Mouse (Mus musculus) splenic B cell, adult 2 months (primary cell): ENCODE measurements around the gene Itpr3.

Experiments
- DNase-seq: peaks from one replicate; pipeline ENCODE4 v3.0.0-alpha.2; 2011; ENCODE audit warnings: low read depth, low spot score
- H3K27me3 ChIP-seq: 2 replicates; pipeline ENCODE4 v1.6.1; 2012; ENCODE audit warnings: mild to moderate bottlenecking, low read length, moderate library complexity, mixed read lengths; ENCODE audit not compliant: control insufficient read depth, poor library complexity, insufficient read depth, severe bottlenecking
- H3K36me3 ChIP-seq: 2 replicates; pipeline ENCODE4 v1.6.1; 2012; ENCODE audit warnings: mild to moderate bottlenecking, low read length, moderate library complexity, mixed read lengths; ENCODE audit not compliant: control insufficient read depth, poor library complexity, insufficient read depth, severe bottlenecking

The Itpr3 gene

DNA sequence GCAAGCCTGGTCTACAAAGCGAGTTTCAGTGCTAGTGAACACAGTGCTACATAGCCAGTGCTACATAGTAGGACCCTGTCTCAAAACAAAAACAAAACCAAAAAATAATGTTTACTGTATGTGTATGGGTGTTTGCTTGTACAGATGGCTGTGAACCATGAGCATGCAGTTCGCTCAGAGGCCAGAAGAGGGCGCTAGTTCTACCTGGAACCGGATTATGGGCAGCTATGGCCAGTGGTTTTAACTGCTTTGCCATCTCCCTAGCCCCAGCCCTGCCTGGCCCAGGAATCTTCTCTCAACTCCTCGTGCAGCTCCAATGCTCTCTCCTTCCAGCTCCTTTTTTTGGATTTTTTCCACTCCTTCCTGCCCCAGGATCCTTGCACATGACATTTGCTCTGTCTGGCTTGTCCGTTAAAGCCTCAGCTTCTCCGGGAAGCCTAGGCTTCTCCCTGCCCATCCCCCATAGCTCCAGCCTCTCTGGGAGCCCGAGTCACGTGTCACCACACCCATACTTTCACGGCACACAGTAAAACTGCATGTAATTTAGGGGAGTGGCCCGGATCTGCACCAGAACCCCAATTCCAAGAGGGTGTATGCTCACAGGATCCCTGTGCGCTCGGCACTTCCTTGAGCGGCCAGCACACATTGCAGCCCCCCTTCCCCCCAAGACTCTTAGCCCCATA, 9.2 kb upstream of the Itpr3 start:
- DNase-seq, result peak; percentile 42
- H3K27me3 ChIP-seq, result no peaks in the 10 kb centered on the region
- no peaks in the 10 kb centered on the region for H3K36me3 ChIP-seq

DNA sequence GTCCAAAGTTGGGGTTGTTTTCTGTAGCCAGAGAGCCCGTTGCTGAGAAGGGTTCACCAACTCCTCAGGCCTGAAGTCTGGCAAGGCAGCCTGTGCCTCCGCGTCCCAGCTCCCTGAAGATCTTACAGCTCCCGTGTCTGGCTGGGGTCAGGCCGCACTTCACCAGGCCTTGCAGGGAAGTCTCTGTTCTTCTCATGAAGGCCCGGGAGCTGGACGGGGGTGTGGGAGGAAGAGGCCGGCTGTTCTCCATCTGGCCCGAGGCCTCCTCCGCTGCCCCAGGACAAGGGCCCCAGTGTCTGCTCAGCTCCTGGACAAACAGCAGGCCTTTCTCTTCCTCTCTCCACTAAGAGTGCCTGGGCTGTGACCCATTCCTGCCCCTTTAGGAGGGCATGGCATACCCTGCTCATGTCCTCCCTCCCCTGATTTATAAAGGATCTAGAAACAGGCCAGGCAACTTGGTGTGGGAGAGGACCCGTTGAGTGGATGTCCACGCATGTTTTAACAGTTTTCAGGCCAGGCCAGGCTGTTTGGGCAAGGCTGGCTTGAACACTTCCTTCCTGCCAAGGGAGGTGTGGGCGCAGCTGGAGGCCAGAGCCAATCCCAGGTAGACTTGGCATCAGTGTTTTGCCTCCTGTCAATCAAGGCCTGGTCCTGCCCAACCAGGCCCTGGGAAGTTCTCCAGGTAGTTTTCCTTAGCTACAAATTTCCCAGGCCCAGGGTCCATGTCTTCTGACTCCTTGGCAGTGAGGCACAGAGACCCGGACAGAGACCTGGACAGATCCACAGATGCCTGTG, 8.5 kb upstream of the Itpr3 start:
- H3K27me3 ChIP-seq, result no peaks in the 10 kb centered on the region
- DNase-seq, result no peak

DNA sequence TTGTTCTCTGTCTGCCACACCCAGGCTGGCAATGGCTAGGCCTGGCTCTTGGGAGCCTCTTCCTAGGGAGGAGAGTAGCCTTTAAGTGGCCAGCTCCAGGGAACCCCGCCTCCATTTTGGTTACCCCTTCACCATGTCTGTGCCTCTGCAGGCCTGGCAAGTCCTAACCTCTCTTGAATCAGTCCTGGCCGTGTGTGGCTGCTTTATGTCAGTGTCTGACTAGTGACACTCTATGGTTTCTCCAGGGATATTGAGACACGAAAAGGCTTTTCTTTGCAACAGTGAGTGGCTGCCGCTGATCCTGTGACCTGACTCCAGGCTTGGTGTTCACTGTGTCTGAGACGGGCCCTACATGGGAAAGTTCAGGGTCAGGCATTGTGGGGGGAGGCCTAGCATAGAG, 6.3 kb upstream of the Itpr3 start:
- DNase-seq, result no peak

More for the DNA sequence above, 8.5 kb upstream of the Itpr3 start:
- H3K36me3 ChIP-seq, result no peaks in the 10 kb centered on the region

DNA sequence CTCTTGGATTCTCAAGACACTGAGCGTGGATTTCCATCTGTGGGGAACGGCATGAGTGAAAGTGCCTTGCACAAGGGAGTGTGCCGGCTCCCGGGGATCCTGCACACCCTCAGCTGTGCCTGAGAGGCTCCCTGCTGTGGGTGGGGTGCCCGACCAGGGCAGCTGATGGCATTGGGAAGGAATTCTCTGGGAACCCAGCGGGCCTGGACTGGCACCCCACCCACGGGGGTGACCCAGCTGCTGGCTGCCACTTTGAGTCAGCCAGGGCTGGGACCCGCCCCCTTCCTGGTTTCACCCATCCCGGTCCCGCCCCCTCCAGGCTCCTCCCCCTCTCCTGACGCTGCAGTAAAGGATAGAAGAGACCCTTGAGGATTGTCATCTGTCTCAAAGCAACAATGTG, 5.6 kb upstream of the Itpr3 start:
- no peaks in the 10 kb centered on the region for H3K36me3 ChIP-seq
- peak; percentile 49 for DNase-seq
- H3K27me3 ChIP-seq, result no peaks in the 10 kb centered on the region

More for the DNA sequence above, 6.3 kb upstream of the Itpr3 start:
- Histone ChIP-seq H3K36me3 (no peaks in the 10 kb centered on the region), H3K27me3 (no peaks in the 10 kb centered on the region)

DNA sequence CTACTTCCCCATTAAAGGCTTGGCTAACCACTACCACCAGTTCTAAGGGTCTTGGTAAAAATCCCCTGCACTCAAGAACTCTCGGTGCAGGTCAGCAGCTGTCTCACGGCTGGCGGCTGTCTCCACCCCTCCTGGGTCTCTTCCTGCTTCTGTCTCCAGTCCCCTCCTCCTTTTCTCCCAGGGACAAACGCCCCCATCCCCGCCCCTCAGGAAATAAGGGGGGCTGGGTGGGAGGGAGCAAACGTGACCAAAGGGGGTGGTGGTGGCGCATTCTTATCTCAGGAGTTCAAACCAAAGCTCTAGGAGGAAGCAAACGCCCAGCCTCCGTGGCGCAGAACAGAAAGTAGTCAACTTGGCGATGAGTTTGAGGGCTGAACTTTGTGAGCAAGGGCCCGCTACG, 934 bp upstream of the Itpr3 start:
- peak; percentile 84 for DNase-seq
- no peaks in the 10 kb centered on the region for H3K27me3 ChIP-seq
- H3K36me3 ChIP-seq, result no peaks in the 10 kb centered on the region

DNA sequence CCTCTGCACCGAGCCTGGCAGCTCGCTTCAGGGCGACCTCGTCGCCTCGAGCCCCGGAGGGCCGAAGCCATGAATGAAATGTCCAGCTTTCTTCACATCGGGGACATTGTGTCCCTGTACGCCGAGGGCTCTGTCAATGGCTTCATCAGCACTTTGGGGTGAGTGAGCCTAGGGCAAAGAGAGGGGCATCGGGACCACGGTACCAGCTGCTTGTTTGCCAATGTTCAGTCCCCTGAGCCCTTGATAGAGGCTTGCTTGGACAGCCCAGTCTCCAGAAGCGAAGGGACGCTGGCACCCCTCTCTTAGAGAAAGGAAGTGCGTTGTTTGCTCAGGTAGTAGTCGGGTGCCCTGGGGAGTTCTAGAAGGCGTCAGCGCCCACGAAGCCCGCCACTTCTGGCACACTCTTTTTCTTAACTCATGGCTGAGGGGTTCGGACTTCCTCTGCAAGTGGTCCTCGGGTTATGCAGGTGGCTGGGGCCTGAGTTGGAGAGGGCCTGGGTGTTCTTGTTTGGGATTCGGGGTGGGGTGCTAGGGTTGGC, 482 bp downstream of the Itpr3 start:
- peak; percentile 71 for DNase-seq
- Histone ChIP-seq H3K27me3 (no peaks in the 10 kb centered on the region), H3K36me3 (no peaks in the 10 kb centered on the region)

DNA sequence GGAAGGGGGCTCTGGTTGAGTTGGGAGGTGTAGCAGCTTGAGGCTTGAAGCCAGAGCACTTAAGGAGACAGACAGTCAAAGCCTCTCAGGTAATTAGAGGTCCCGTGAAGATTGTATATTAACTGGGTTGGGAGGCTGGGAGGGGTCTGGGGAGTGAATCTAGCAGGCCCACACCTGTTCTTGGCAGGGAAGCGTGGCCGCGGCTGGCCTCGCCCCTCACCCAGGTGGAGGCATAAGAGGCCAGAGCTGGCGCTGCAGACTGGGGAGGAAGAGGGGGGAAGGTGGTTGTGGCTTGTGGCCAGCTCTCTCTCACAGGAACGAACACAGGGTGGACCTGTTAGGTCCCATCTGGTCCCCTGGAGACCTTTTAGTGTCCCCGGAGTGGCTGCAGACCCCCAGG, 3.6 kb downstream of the Itpr3 start:
- no peak for DNase-seq
- H3K36me3 ChIP-seq, result no peaks in the 10 kb centered on the region; the same call in 1 of the 2 replicates
- no peaks in the 10 kb centered on the region for H3K27me3 ChIP-seq

DNA sequence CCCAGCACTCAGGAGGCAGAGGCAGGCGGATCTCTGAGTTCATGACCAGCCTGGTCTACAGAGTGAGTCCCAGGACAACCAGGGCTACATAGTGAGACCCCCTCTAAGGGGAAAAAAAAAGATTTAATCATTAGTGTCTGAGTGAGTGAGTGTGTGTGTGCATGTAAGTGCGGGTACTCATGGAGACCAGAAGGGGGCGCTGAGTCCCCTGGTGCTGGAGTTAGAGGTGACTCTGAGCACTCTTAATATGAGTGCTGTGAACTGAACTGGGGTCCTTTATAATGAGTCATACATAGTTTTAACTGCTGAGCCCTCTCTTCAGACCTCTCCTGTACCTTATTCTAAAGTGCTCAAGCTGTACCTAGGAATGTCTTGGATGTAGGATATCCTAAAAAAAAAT, 4.6 kb downstream of the Itpr3 start:
- Histone ChIP-seq H3K36me3 (no peaks in the 10 kb centered on the region; the same call in 1 of the 2 replicates), H3K27me3 (no peaks in the 10 kb centered on the region)
- DNase-seq, result no peak

DNA sequence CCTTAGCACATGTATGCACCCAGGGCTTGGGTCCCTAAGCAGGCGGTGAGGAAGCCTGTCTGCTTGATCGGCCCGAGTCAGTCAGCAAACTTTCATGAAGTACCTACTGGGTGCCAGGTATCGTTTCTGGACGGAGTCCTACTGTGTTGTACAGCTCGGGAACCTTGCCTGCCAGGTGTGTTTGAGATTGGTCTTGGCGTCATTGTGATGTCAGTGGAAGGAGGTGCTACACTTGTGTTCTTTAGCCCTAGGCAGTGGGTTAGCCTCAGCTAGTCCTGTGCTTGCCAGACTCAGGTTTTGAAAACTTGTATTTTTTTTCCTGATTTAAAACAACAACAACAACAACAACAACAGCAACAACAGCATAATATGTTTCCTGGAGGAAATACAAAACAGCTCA, 5.6 kb downstream of the Itpr3 start:
- no peak for DNase-seq
- no peaks in the 10 kb centered on the region for H3K27me3 ChIP-seq
- H3K36me3 ChIP-seq, result no peaks in the 10 kb centered on the region; the same call in 1 of the 2 replicates

DNA sequence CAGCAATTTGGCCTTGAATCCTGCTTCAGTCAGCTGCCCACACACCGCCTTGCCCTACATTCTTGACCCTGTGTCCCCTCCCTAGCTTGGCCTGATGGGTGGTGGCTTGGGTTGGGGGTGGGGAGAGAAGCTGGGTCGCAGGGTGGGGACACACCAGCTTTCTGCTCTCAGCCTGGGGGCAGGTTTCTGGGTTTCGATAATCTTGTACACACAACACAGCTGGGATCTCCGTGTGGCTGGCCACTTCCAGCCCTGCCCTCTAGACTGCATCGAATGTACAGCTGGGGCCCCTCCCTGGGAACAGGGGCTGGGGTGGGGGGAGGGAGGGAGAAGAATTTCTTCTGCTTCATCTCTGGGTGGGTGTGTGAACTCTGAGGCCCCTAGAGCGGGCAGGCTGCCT, 6.6 kb downstream of the Itpr3 start:
- no peak for DNase-seq
- Histone ChIP-seq H3K36me3 (no peaks in the 10 kb centered on the region; the same call in 1 of the 2 replicates), H3K27me3 (no peaks in the 10 kb centered on the region)

DNA sequence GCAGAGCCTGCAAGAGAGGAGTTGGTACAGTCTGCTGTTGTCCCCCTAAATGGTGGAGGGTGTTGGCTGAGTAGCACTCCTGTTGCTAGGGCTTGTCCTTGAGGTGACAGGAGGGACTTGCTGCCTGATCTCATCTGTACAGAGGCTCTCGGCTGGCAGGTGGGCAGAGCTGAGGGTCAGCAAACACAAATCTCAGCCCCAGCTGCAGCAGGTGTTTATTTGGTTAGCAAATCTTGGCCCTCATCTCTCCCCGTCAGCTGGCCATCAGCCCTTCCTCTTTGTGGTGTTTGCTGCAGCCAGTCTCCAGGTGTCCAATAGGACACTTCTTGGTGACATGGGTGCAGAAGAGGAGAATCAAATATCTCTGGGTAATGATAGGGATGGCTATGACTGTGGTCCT, 7.1 kb downstream of the Itpr3 start:
- DNase-seq, result no peak
- Histone ChIP-seq H3K27me3 (no peaks in the 10 kb centered on the region), H3K36me3 (no peaks in the 10 kb centered on the region; the same call in 1 of the 2 replicates)

DNA sequence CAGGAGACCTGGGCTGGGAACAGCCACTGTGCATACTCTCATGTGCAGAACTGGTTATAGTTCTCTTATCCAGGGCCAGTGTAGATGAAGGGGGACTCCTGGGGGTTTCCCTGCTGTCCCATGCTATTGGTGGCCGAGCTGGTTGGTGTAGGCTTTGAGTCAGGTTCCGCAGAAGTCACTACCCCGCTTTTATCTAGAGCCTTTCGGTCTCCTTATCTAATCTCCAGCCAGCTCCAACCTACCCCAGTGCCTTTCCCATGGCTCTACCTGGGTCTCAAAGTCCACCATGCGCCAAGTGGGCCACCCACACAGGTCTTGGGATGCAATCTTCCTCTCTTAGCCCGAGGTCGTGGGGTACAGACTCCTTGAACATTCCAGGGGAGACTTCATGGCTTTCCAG, 9.0 kb downstream of the Itpr3 start:
- Histone ChIP-seq H3K27me3 (no peaks in the 10 kb centered on the region), H3K36me3 (no peaks in the 10 kb centered on the region; the same call in 1 of the 2 replicates)
- no peak for DNase-seq

DNA sequence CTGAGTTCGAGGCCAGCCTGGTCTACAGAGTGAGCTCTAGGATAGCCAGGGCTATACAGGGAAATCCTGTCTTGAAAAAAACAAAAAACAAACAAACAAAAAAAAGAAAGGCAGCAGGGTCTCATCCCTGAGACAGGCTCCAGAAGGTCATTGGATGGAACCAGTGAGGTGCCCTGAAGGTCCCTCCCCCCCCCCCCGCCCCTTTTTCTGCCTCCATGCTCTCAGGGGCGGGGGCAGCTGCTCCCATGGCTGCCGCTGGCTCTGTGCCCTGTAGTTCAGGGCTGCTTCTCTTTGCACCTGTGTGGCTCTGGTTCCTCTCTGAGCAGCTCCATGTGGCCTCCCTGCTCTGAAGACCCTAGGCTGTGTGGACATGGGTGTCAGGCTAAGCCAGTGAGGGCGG, 12.0 kb downstream of the Itpr3 start:
- H3K27me3 ChIP-seq, result no peaks in the 10 kb centered on the region
- no peaks in the 10 kb centered on the region; the same call in 1 of the 2 replicates for H3K36me3 ChIP-seq
- no peak for DNase-seq

DNA sequence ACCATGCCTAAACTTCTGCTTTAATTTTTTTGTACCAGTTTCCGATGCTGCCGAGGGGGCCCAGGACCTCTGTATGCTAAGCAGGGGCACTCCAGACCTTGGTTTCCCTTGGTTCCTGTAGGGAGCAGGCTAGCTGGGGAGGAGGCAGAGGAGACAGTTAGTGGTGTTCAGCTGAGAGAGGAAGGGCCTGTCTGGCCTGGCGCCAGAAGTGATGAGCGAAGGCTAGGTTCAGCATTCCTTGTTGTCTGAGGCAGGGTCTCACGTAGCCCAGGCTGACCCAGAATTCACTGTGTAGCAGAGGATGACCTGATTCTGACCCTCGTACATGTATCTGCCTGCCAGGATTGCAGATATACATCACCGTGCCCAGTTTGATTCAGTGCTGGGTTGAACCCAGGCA, 13.8 kb downstream of the Itpr3 start:
- DNase-seq, result no peak
- no peaks in the 10 kb centered on the region for H3K27me3 ChIP-seq
- H3K36me3 ChIP-seq, result peaks cover 5% of the 10 kb centered on the region

DNA sequence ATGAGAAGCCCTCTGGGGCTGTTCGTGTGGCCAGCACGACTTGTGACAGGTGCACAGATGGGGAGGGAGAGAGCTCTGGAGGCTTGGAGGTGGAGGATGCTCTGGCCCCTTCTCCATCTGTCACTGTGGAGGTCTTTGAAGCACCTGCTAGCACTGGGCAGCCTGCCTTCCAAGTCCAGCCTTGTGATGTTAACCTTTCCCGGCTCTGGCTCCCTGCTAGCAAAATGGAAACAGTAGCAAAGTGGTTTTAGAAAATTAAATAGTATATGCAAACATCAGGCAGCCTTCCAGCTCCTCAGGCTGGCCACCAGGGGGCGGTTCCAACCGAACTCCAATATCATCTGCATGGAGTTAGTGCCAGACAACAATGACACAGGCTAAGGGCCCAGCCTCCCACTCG, 14.5 kb downstream of the Itpr3 start:
- Histone ChIP-seq H3K36me3 (peaks cover 6% of the 10 kb centered on the region), H3K27me3 (no peaks in the 10 kb centered on the region)
- peak; percentile 56 for DNase-seq
